Mouse (Mus musculus) CH12.LX (cell line): ENCODE data around the gene Crygf. TPM values are rescaled to one million over a fixed set of nuclear protein-coding genes. Genes with fewer than 3 reads are reported as not detected.

Experiments used
- DNase-seq: peaks from one replicate; pipeline ENCODE4 v3.0.0-alpha.2; 2013; ENCODE audit errors: extremely low read depth
- H3K27ac ChIP-seq: 2 replicates; pipeline ENCODE4 v1.5.1; 2012; ENCODE audit warnings: low read depth, mild to moderate bottlenecking, control low read depth, moderate library complexity; ENCODE audit not compliant: insufficient read depth
- H3K27me3 ChIP-seq: replicated peaks from 2 replicates; pipeline ENCODE3; 2012; ENCODE audit warnings: inconsistent platforms
- H3K36me3 ChIP-seq, 2 experiments: replicated peaks in 1 of 2; 2 replicates each; pipeline versions ENCODE3 to v1.6.1; 2012; ENCODE audit warnings: inconsistent platforms in 1 of 2, low read length in 1 of 2, mild to moderate bottlenecking in 1 of 2, mixed read lengths in 1 of 2, moderate library complexity in 1 of 2; ENCODE audit not compliant: control insufficient read depth in 1 of 2, insufficient read depth in 1 of 2
- H3K4me1 ChIP-seq, 2 experiments: 2 replicates each; pipeline ENCODE4 v1.6.1; 2012; ENCODE audit warnings: inconsistent platforms in 1 of 2, moderate library complexity in 1 of 2; ENCODE audit not compliant: insufficient read depth in 2 of 2, control insufficient read depth in 1 of 2
- H3K4me2 ChIP-seq: 2 replicates; pipeline ENCODE4 v1.6.1; 2012; ENCODE audit warnings: low read depth, mild to moderate bottlenecking, control low read depth; ENCODE audit not compliant: poor library complexity, insufficient read depth, severe bottlenecking
- H3K4me3 ChIP-seq, 3 experiments: fragments of 150-350 bp in 1 of 3; sonication (generic) in 1 of 3; replicated peaks in 1 of 3; 2 replicates each; pipeline versions ENCODE3 to v1.5.1; 2011 to 2012; ENCODE audit warnings: low read depth in 2 of 3, low read length in 2 of 3, mild to moderate bottlenecking in 2 of 3, moderate library complexity in 2 of 3, control low read depth in 1 of 3, improper control_type of control experiment in 1 of 3, inconsistent platforms in 1 of 3, mixed read lengths in 1 of 3; ENCODE audit not compliant: poor library complexity in 1 of 3
- H3K79me2 ChIP-seq: replicated peaks from 2 replicates; pipeline ENCODE4 v1.6.1; 2012; ENCODE audit warnings: mild to moderate bottlenecking, moderate library complexity; ENCODE audit not compliant: control insufficient read depth, poor library complexity, insufficient read depth, severe bottlenecking; ENCODE audit errors: extremely low read depth
- H3K9ac ChIP-seq: 2 replicates; pipeline ENCODE4 v1.6.1; 2012; ENCODE audit warnings: low read depth, mild to moderate bottlenecking, control low read depth, moderate library complexity; ENCODE audit not compliant: insufficient read depth
- H3K9me3 ChIP-seq: replicated peaks from 2 replicates; pipeline ENCODE3; 2012; ENCODE audit warnings: low read length, inconsistent platforms, mixed read lengths
- BHLHE40 ChIP-seq: IDR thresholded peaks from 2 replicates; pipeline ENCODE4 v1.6.1; 2011; ENCODE audit warnings: mild to moderate bottlenecking, low read depth, low read length, improper control_type of control experiment
- CHD1 ChIP-seq: IDR thresholded peaks from 2 replicates; pipeline ENCODE4 v1.6.1; 2012; ENCODE audit warnings: low read depth, low read length, improper control_type of control experiment, inconsistent platforms
- ELF1 ChIP-seq: IDR thresholded peaks from 2 replicates; pipeline ENCODE4 v1.6.1; 2014; ENCODE audit warnings: low read depth, mild to moderate bottlenecking, inconsistent platforms, low read length, improper control_type of control experiment
- EP300 ChIP-seq: IDR thresholded peaks from 2 replicates; pipeline ENCODE4 v1.6.1; 2011; ENCODE audit warnings: low read length, improper control_type of control experiment
- HCFC1 ChIP-seq: IDR thresholded peaks from 2 replicates; pipeline ENCODE4 v1.6.1; 2012; ENCODE audit warnings: low read depth, mild to moderate bottlenecking, inconsistent platforms, low read length, improper control_type of control experiment
- IRF4 ChIP-seq: IDR thresholded peaks from 2 replicates; pipeline ENCODE4 v1.6.1; 2014; ENCODE audit warnings: low read depth, mild to moderate bottlenecking, inconsistent platforms, low read length, improper control_type of control experiment
- JUND ChIP-seq: conservative IDR thresholded peaks from 2 replicates; pipeline ENCODE4 v1.6.1; 2011; ENCODE audit warnings: low read depth, low read length, improper control_type of control experiment
- KAT2A ChIP-seq: IDR thresholded peaks from 2 replicates; pipeline ENCODE4 v1.6.1; 2012; ENCODE audit warnings: low read length, improper control_type of control experiment, inconsistent platforms; ENCODE audit not compliant: insufficient replicate concordance
- MAFK ChIP-seq: IDR thresholded peaks from 2 replicates; pipeline ENCODE4 v1.6.1; 2011; ENCODE audit warnings: low read length, improper control_type of control experiment; ENCODE audit not compliant: insufficient replicate concordance
- MAZ ChIP-seq: IDR thresholded peaks from 2 replicates; pipeline ENCODE4 v1.6.1; 2012; ENCODE audit warnings: low read depth, mild to moderate bottlenecking, inconsistent platforms, low read length, improper control_type of control experiment, moderate library complexity
- MXI1 ChIP-seq: IDR thresholded peaks from 2 replicates; pipeline ENCODE4 v1.6.1; 2011; ENCODE audit warnings: mild to moderate bottlenecking, low read depth, low read length, improper control_type of control experiment
- NELFE ChIP-seq: IDR thresholded peaks from 2 replicates; pipeline ENCODE4 v1.6.1; 2011; ENCODE audit warnings: low read depth, low read length, improper control_type of control experiment
- NRF1 ChIP-seq: IDR thresholded peaks from 2 replicates; pipeline ENCODE4 v1.6.1; 2014; ENCODE audit warnings: low read depth, mild to moderate bottlenecking, inconsistent platforms, low read length, improper control_type of control experiment, moderate library complexity
- SIN3A ChIP-seq: IDR thresholded peaks from 2 replicates; pipeline ENCODE4 v1.6.1; 2012; ENCODE audit warnings: low read length, improper control_type of control experiment, inconsistent platforms
- SMC3 ChIP-seq: IDR thresholded peaks from 2 replicates; pipeline ENCODE4 v1.6.1; 2011; ENCODE audit warnings: low read depth, low read length, improper control_type of control experiment
- UBTF ChIP-seq: IDR thresholded peaks from 2 replicates; pipeline ENCODE4 v1.6.1; 2012; ENCODE audit warnings: low read depth, mild to moderate bottlenecking, inconsistent platforms, low read length, improper control_type of control experiment, moderate library complexity
- USF1 ChIP-seq: IDR thresholded peaks from 2 replicates; pipeline ENCODE4 v1.6.1; 2014; ENCODE audit warnings: low read depth, mild to moderate bottlenecking, inconsistent platforms, low read length, improper control_type of control experiment
- USF2 ChIP-seq: conservative IDR thresholded peaks from 2 replicates; pipeline ENCODE4 v1.6.1; 2011; ENCODE audit warnings: low read depth, low read length, improper control_type of control experiment
- ZKSCAN1 ChIP-seq: IDR thresholded peaks from 2 replicates; pipeline ENCODE4 v1.6.1; 2012; ENCODE audit warnings: low read depth, inconsistent platforms, low read length, improper control_type of control experiment, borderline replicate concordance
- ZNF384 ChIP-seq: IDR thresholded peaks from 2 replicates; pipeline ENCODE4 v1.6.1; 2012; ENCODE audit warnings: low read depth, low read length, improper control_type of control experiment, inconsistent platforms
- dilution Hi-C: fragments of 300-500 bp; cut with MboI; formaldehyde crosslinking; loops from 2 replicates; pipeline ENCODE4 v1.14.3; 2020; ENCODE audit warnings: low sequenced_read_pairs; ENCODE audit not compliant: extremely low pct_unique_long_range_greater_than_20kb, extremely low pct_ligation_motif_present
- in situ Hi-C: fragments of 300-500 bp; cut with MboI; formaldehyde crosslinking; loops from 3 replicates; pipeline ENCODE4 v1.14.3; 2019; ENCODE audit warnings: low sequenced_read_pairs, low pct_ligation_motif_present, low pct_unique_long_range_greater_than_20kb, mixed read lengths
- polyA plus RNA-seq: library from polyadenylated mRNA; unstranded; fragments of >175 nt; gene quantifications from 2 replicates; pipeline ENCODE4 v1.2.1, GENCODE M21; 2012; ENCODE audit warnings: low read depth; ENCODE audit not compliant: insufficient read length
- total RNA-seq, 2 experiments: library from RNA; depleted of rRNA; stranded (reverse); fragments of 300-350 nt in 1 of 2; fragments of >200 nt in 1 of 2; gene quantifications; 2 replicates each; pipeline ENCODE4 v1.2.3; 2012 to 2014

Crygf gene
- total and polyA plus RNA-seq, 3 experiments: not detected

- Histone ChIP-seq H3K27me3 (no peaks in the 10 kb centered on the region), H3K9me3 (no peaks in the 10 kb centered on the region), H3K79me2 (no peaks in the 10 kb centered on the region), H3K36me3 (no peaks in the 10 kb centered on the region), H3K4me1 (no peaks in the 10 kb centered on the region), H3K27ac (no peak overlapping the region), H3K4me2 (no peak overlapping the region), H3K9ac (no peak overlapping the region), H3K4me3 (no peak overlapping the region)
- dilution Hi-C loops (no loop called here), in situ Hi-C loops (no loop called here)
- no peak for DNase-seq
- TF ChIP-seq MXI1 (no peak), MAFK (no peak), USF1 (no peak), SIN3A (no peak), ELF1 (no peak)
Measured at GRCm38 (mm10) chr1:65930055-65930454, 3.7 kb downstream of the Crygf start.

GRCm38 (mm10) chr1:65932091-65932812 is 5.9 kb downstream of the Crygf start:
- no peak overlapping the region for H3K4me2 ChIP-seq
- H3K27me3 ChIP-seq: no peaks in the 10 kb centered on the region
- no peaks in the 10 kb centered on the region for H3K36me3 ChIP-seq
- no peak overlapping the region for H3K27ac ChIP-seq
- in situ Hi-C loops: no loop called here
- H3K4me3 ChIP-seq: no peak overlapping the region
- dilution Hi-C loops: no loop called here
- no peaks in the 10 kb centered on the region for H3K4me1 ChIP-seq
- no peaks in the 10 kb centered on the region for H3K9me3 ChIP-seq
- TF ChIP-seq NELFE: no peak
- no peak for TF ChIP-seq UBTF
- TF ChIP-seq HCFC1: no peak
- no peak for TF ChIP-seq ZKSCAN1
- TF ChIP-seq SMC3: no peak
- TF ChIP-seq BHLHE40: no peak
- TF ChIP-seq MXI1: no peak
- TF ChIP-seq JUND: no peak
- no peak for TF ChIP-seq USF2
- TF ChIP-seq ZNF384: no peak
- TF ChIP-seq IRF4: no peak
- no peak for TF ChIP-seq SIN3A
- TF ChIP-seq ELF1: no peak
- no peak for TF ChIP-seq MAZ
- no peak for TF ChIP-seq EP300
- TF ChIP-seq NRF1: no peak
- no peak for TF ChIP-seq KAT2A
- TF ChIP-seq CHD1: no peak
- H3K9ac ChIP-seq: no peak overlapping the region
- no peak for DNase-seq
- no peaks in the 10 kb centered on the region for H3K79me2 ChIP-seq

Other genes starting within 250 kb of the Crygf start
- 1.5 and 2.5 TPM in 2 replicates for gene Map2, start 248.8 kb downstream of the Crygf start, total RNA-seq (2012; rRNA removed)
- 5.0 and 5.9 TPM in 2 replicates for gene Map2, start 248.8 kb downstream of the Crygf start, total RNA-seq (2014; rRNA removed)
- 5.4 and 6.5 TPM in 2 replicates for gene Map2, start 248.8 kb downstream of the Crygf start, polyA plus RNA-seq